Mouse (Mus musculus): ENCODE measurements at regions not wholly inside any gene's neighbourhood (a gene's known extent, or its start where the extent isn't known, plus 50 kb on each side); places are given as distances from the start of the nearest gene placed in this dataset.

DNA sequence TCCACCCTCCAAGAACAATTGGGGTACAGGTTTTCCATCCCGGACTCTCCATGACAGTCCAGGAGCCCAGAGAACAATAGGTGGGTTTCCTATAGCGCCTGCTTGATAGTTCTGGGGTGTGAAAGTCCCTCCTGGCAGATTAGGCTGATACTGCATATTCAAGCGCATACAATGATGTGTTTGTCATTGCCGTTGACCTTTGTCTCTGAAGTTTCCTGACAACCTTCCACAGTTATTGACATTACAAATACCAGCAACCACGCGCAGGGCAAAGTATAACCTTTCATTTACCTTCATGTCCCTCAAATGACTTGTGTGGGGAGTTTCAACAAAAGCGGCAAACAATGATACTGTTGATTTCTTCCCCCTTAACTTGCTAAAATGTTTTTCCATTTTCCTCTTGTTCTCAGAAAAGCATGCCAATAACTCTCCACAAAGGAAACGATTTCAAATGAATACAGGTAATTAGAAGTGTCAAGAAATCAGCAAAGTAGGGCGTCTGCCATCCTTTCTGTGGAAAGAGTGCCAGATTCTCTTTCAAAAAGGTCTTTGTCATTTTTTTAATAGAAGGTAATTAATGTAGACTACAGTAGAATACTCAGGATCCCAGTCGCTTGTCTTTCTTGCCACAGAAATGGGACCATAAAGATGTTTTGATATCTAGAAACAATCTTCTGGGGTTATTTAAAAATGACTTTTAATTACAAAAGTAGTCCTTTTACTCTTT, 60.9 kb upstream of the BC052040 start:
- DNase-seq: no peak

DNA sequence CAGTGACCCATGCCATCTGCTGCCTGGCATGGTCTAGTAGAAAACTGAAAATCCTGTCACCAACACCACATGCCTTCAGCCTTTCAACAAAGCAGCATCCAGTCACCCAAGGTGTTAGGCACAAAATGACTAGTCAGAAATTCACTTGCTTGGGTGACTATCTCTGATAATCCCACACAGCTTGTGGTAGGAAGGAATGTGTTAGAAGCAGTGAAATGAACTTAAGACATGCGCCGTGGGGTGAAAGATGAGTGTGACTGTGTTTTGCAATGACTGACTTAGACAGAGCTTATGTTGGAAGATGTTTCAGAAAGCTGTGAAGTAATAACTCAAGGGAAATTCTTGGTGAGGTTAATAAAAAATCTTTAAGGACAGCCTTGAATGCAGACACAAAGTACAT, 51.6 kb upstream of the BC052040 start:
- DNase-seq: no peak
